Mouse (Mus musculus) kidney, postnatal 36 days (tissue): ENCODE measurements around the gene H2-Oa.

Experiments used
- DNase-seq, 2 experiments: peaks; one replicate each; pipeline ENCODE4 v3.0.0; 2021 to 2022; ENCODE audit warnings: mixed read lengths in 2 of 2

The H2-Oa gene

DNA sequence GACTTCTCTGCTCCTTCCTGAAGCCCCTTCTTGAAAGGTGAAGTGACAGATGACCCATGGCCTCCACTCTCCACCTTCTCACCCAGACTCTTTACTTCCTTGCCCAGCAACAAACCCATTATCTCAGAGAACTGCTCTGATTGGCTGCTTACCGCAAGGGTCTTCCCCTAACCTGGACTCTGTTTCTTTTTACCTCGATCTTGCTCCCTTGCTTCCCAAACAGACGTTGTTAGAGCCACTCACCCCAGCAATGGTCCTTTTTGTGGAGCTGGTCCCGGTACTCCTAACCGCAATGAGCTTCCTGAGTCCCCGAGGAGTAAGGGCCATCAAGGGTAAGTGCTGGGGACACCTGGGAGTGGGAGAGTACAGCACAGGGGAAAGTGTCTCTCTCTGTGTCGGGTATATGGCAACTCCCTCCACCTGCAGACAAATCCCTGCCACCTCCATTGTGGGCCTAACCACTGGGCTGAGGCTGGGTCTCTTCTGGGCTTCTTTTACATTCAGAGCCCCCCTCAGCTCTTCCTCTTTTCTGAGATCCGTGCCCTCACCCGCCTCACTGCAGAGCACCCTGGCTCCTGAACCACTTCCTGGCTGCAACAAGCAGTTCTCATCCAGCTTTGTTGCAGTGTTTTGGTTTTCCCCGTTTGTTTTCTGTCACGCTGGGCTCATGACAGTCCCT, at the start of gene H2-Oa:
H2-Oa (plus strand) TSS at position 144 of the 679 bp plus-strand sequence.
- DNase-seq, result no peak

DNA sequence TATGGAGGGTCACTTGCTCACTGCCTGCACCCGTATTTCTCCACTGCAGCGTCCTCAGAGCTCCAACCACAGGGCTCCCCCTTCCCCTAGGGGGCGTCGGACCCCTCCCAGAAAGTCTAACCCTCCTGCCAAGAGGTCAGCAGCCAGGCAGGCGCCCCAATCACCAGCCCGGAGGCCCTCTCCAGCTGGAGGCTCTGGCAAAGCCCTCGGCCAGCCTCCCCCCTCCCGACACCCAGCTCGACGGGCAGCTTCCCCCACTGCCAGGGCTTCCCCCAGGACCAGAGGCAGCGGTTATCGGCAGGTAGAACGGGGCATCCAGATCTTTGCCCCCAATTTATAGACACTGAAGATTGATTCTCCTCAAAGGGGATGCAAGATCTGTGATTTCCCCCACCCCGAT, 46.2 kb upstream of the H2-Oa start:
- DNase-seq, result no peak

DNA sequence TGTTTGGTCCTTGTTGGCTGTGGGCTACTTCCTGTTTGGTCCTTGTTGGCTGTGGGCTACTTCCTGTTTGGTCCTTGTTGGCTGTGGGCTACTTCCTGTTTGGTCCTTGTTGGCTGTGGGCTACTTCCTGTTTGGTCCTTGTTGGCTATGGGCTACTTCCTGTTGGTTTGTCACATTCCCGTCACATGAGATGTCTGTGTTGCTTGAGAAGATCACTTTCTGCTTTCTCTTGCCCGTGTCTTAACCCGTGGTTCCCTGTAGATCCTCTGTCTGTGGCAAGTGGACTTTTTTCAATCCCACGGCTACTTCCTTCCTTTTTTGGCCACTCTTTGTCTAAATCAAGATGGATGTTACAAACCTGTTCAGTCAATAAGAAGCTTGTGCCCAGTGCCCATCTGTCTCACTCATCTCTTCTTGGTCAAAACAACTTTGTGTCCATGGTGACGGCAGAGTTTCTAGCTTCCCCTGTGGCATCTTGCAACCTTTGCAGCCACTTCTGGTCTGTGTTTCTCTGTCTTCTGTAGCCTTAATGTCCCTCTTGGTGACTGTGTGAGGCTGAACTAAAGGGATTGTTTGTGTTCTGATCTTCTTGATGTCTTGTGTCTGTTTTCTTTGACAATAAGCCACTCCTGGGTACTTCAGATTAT, 44.6 kb upstream of the H2-Oa start:
- no peak for DNase-seq

- no peak for DNase-seq
Measured at GRCm38 (mm10) chr17:34057224-34057623, 34.9 kb upstream of the H2-Oa start.

DNA sequence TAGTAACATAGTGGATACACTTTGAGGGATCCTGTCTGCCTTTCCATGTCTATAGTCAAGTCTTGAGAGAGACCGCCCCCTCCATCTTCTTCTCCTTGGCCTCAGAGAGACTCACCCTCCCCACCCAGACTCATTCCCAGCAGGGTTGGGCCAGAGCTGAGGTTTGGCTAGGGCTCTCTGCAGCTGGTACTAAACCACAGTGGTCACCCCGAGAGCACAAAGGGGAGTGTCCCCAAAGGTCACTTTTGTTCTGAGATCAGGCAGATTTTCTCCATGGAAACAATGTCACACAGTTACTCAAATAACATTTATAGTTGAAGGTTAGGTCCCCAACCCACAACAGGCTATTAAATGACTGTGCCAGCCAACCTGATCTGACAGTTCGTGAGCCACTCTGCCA, 23.3 kb upstream of the H2-Oa start:
- DNase-seq, result no peak

GRCm38 (mm10) chr17:34072091-34072490, 20.0 kb upstream of the H2-Oa start:
- no peak for DNase-seq

GRCm38 (mm10) chr17:34075271-34075670, 16.9 kb upstream of the H2-Oa start:
- DNase-seq, result peak; percentile 75 to 91

DNA sequence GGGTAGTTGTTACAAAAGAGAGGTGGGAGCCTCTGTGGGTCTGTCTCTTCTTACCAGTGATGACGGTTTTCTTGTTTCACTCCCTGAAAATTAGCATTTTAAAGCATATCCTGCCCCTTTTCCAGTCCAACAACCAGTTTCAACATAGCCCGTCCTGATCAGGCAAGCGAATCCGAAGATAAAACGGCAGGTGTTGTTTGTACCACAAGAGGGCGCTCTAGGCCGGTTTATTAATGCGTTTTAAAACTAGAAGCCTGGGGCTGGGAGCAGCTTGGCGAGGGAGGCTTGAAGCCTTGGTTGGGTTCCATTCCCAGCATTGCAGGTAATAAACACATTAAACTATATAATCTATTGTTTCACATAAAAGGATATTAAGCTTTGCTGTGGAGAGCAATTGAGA, 14.6 kb upstream of the H2-Oa start:
- DNase-seq, result peak; percentile 79 to 88

- DNase-seq, result peak in 1 of 2 experiments; percentile 19
Measured at GRCm38 (mm10) chr17:34078148-34078547, 14.0 kb upstream of the H2-Oa start.

- no peak for DNase-seq
Measured at GRCm38 (mm10) chr17:34079002-34079401, 13.1 kb upstream of the H2-Oa start.

DNA sequence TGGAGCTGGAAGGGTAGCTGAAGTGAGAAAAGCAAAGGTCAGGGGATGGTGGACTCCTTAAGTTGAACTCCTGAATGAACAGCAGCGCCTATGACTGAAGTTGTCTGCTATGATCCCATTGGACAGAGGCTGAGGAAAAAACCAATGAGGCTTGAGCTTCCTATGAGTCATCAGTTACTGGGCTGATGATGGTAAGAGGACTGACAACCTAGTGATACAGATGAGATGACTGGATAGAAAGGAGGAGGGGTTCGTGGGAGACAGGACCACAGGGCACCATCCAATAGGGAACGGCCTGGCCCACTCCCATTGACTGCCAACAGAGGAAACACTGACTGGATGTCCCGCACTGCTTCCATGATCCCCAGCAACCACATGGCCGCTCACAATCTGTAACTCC, 12.5 kb upstream of the H2-Oa start:
- peak; percentile 13 to 67 for DNase-seq

DNA sequence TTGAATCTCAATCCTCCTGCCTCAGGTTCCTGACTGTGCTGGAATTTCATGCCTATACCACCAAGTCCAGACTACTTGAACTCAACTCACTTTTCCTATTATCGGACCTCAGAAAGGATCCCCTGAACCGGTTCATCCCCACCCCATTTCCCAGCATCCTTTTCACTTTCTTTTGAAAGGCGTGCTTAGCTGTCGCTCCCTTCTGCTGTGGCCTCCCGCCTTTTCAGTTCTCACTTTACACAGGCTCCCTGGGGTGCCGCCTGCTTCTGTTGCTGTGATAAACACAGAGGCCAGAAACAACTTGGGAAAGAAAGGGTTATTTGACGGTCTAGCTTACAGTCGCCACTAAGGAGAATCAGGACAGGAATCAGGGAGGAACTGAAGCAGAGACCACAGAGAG, 9.0 kb upstream of the H2-Oa start:
- no peak for DNase-seq

- DNase-seq, result no peak
Measured at GRCm38 (mm10) chr17:34087386-34087785, 4.8 kb upstream of the H2-Oa start.

- DNase-seq, result no peak
Measured at GRCm38 (mm10) chr17:34088124-34088523, 4.0 kb upstream of the H2-Oa start.

DNA sequence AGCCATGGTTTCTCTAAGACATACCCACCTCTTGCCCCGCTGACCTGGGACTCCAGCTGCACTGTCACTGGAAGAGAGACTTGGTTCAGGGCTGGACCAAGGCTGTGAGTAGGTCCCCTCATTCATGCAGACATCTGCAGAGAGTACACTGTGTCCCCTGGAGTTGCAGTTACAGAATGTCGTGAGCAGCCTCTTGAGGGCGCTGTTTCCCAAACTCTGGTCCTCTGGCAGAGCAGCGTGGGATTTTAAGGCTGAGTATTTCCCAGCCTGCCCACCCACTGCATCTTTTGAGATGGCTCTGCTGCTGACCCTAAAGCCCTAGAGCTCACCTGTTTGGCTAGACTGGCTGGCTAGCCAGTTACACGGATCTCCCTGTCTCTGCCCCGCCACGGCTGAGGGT, 1.2 kb upstream of the H2-Oa start:
- DNase-seq, result peak in 1 of 2 experiments; percentile 63

DNA sequence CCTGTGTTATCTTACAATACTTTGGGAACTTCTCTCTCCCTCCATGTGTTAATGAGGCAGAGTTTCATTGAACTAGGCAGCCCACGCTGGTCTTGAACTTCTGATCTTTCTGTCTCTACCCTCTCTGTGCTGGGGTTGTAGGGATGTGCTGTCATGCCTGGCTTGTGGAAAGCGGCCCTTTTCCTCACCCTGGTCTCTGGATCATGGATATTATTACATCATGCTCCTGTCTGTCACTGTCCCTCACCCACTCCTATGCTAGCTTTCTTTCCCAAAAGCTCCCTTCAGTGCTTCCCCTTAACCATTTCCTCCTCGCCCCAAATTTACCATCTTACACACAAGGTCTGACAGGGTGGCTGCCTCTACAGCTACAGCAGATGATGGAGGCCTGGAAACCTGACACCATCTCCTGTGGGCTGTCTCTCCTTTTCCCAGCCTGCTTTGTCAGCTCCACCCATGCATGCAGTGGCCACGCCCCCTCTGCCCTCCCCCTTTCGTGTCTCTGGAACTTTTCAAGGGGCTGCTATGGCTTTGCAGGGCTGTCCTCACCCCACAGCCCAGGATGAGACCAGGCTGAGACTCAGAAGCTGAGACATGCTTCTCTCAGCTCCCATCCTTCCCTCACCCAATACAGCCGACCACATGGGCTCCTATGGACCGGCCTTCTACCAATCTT, 1.2 kb downstream of the H2-Oa start:
- peak in 1 of 2 experiments; percentile 45 for DNase-seq

GRCm38 (mm10) chr17:34094283-34095035, 2.3 kb downstream of the H2-Oa start:
- no peak for DNase-seq

DNA sequence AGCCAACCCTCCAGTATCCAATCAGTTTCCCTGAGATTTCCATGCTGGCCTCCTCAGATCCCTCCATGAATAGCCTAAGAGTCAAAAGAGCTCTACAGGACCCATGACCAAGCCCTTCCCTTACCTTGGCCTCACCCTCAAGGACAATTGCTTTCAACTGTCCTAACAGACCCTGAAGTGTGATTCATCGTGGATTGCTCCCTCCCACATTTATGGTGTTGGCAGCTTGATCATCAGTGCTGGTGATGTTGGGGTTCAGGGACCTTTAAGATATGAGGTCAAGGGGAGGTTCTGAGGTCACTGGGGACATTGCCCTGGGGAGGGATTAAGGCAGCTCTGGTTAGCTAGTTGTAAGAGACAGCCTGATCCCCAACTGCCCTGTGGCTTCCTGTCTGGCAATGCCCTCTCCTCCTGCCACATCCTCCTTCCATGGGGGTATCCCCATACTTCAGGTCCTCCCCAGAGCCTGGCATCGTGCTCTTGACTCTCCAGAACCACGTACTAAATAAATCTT, 4.4 kb downstream of the H2-Oa start:
- no peak for DNase-seq

GRCm38 (mm10) chr17:34097272-34097671, 5.1 kb downstream of the H2-Oa start:
- DNase-seq, result no peak

- DNase-seq, result peak in 1 of 2 experiments; percentile 45
Measured at GRCm38 (mm10) chr17:34098709-34099479, 6.8 kb downstream of the H2-Oa start.

GRCm38 (mm10) chr17:34099531-34099930, 7.4 kb downstream of the H2-Oa start:
- peak; percentile 64 to 70 for DNase-seq

GRCm38 (mm10) chr17:34101185-34101584, 9.0 kb downstream of the H2-Oa start:
- no peak for DNase-seq
